Comparison of ENCODE assay signal across 9 mouse cellular contexts in the genomic region with DNA sequence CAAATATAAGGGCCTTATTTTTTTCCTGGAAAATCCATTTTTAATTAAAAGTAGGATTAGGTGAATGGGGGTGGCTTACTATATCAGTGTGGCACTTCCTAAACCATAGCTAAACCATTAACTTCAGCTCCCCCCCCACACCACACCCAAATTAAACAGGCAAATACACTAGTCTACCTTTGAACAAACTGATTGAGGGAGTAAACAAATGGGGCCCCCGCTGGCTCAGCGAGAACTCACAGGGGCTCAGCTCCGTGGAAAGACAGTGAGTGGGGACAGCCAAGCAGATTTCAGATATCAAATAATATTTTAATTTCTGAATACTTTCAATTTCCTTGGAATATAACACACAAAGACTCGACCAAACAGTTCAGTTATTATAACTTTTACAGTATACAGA. TPM values are rescaled to one million over a fixed set of nuclear protein-coding genes. Genes with fewer than 3 reads are reported as not detected.
DNase-seq lines count a peak whose midpoint lies in the region; ATAC-seq and TF ChIP-seq lines count a peak whose summit lies in the region.
"Had no signal": no experiment of that assay in that cellular context is flagged by ENCODE, and none has a peak within 500 bp of the region (broad histone marks: within the 10 kb centered on the region; RNA-seq: fewer than 3 reads in every experiment).

No protein-coding gene starts in this region.

- peaks cover 2% of the 10 kb centered on the region; the same call in 1 of the 2 replicates for H3K4me1 ChIP-seq in lung, adult 2 months (ENCODE audit: control insufficient read depth, insufficient read depth, low read length)
- H3K4me1 ChIP-seq in forebrain, postnatal 0 days (ENCODE audit: insufficient read depth): no peaks in the 10 kb centered on the region
- H3K4me1 ChIP-seq in limb, embryonic 12.5 days (replicated peaks): peaks cover 72% of the 10 kb centered on the region
- H3K4me1 ChIP-seq in stomach, embryonic 14.5 days (ENCODE audit: control insufficient read depth, insufficient read depth, low read length): peaks cover 20% of the 10 kb centered on the region; the same call in 1 of the 2 replicates

- no peak for TF ChIP-seq POLR2A in lung, adult 2 months (IDR thresholded peaks at IDR 0.05; ENCODE audit: borderline replicate concordance, extremely low read depth, low read depth, low read length)

- H3K9ac ChIP-seq in forebrain, postnatal 0 days: 0 out of 2 replicates have a peak overlapping the region, but pooled peaks have one; percentile 59
- H3K9ac ChIP-seq in limb, embryonic 12.5 days (replicated peaks): peak overlapping the region; percentile 95
- H3K9ac ChIP-seq in stomach, embryonic 14.5 days (replicated peaks; ENCODE audit: low read depth, low read length): peak overlapping the region; percentile 86

- peak overlapping the region; percentile 61 for H3K4me2 ChIP-seq in forebrain, postnatal 0 days (ENCODE audit: low read depth)
- peak overlapping the region; percentile 76 for H3K4me2 ChIP-seq in limb, embryonic 12.5 days
- peak overlapping the region; percentile 78 for H3K4me2 ChIP-seq in stomach, embryonic 14.5 days (replicated peaks; ENCODE audit: low read depth, low read length)

- H3K9me3 ChIP-seq in forebrain, postnatal 0 days (ENCODE audit: low read length): no peaks in the 10 kb centered on the region
- H3K9me3 ChIP-seq in limb, embryonic 12.5 days: no peaks in the 10 kb centered on the region
- H3K9me3 ChIP-seq in stomach, embryonic 14.5 days (ENCODE audit: control insufficient read depth, low read depth, low read length): no peaks in the 10 kb centered on the region

- WGBS in lung, adult 2 months: 27% methylated on average over 4 of the region's 4 CpGs
- 13% methylated on average over 4 of the region's 4 CpGs for WGBS in forebrain, postnatal 0 days
- 6% methylated on average over 4 of the region's 4 CpGs for WGBS in limb, embryonic 12.5 days
- 2% methylated on average over 4 of the region's 4 CpGs for WGBS in stomach, embryonic 14.5 days

- ATAC-seq in forebrain, postnatal 0 days: no peak
- no peak for ATAC-seq in limb, embryonic 12.5 days (ENCODE audit: insufficient number of reproducible peaks, insufficient read depth, low FRiP score, low TSS enrichment, low read depth)
- no peak for ATAC-seq in stomach, embryonic 14.5 days (ENCODE audit: insufficient number of reproducible peaks, insufficient read depth, low FRiP score, low read depth)
- no peak for ATAC-seq in granulocyte monocyte progenitor cell, adult 5-6 weeks (replicated peaks; ENCODE audit: poor library complexity, severe bottlenecking)

- no peaks in the 10 kb centered on the region for H3K36me3 ChIP-seq in forebrain, postnatal 0 days (ENCODE audit: insufficient read depth)
- H3K36me3 ChIP-seq in limb, embryonic 12.5 days: peaks cover 30% of the 10 kb centered on the region
- peaks cover 27% of the 10 kb centered on the region for H3K36me3 ChIP-seq in stomach, embryonic 14.5 days (ENCODE audit: control insufficient read depth, insufficient read depth, low read length)

- no peak overlapping the region for H3K27ac ChIP-seq in forebrain, postnatal 0 days (ENCODE audit: low read depth, low read length)
- peak overlapping the region; percentile 77; the same call in 1 of the 2 replicates for H3K27ac ChIP-seq in limb, embryonic 12.5 days
- H3K27ac ChIP-seq in stomach, embryonic 14.5 days (ENCODE audit: low read length): peak overlapping the region; percentile 98

- peak overlapping the region; percentile 15 for H3K4me3 ChIP-seq in lung, adult 2 months (replicated peaks; ENCODE audit: extremely low read depth, low read depth, low read length)
- H3K4me3 ChIP-seq in forebrain, postnatal 0 days (ENCODE audit: low read depth, low read length): peak overlapping the region; percentile 42
- H3K4me3 ChIP-seq in limb, embryonic 12.5 days (replicated peaks): peak overlapping the region; percentile 66
- peak overlapping the region; percentile 58 for H3K4me3 ChIP-seq in stomach, embryonic 14.5 days (ENCODE audit: low read depth, low read length)

- TF ChIP-seq CTCF in lung, adult 2 months (IDR thresholded peaks at IDR 0.05; ENCODE audit: insufficient read depth, low read length): no peak
- TF ChIP-seq CTCF in forebrain, postnatal 0 days (IDR thresholded peaks at IDR 0.05; ENCODE audit: low read depth): no peak

- DNase-seq in lung, adult 2 months: peak; percentile 28
- no peak for DNase-seq in lung, postnatal 10 days
- no peak for DNase-seq in forebrain, postnatal 0 days
- no peak for DNase-seq in layer of hippocampus, adult 18-20 months (ENCODE audit: low spot score in 2 of 2)
- no peak for DNase-seq in adrenal gland, postnatal 25 days
- DNase-seq: lung, postnatal 36 days had no signal

- peaks cover 42% of the 10 kb centered on the region for H3K27me3 ChIP-seq in forebrain, postnatal 0 days (ENCODE audit: insufficient read depth, low read length)
- peaks cover 24% of the 10 kb centered on the region for H3K27me3 ChIP-seq in limb, embryonic 12.5 days
- H3K27me3 ChIP-seq in stomach, embryonic 14.5 days (ENCODE audit: control insufficient read depth, insufficient read depth, low read length): no peaks in the 10 kb centered on the region

RNA-seq across cellular contexts. Expression of gene Nr2f2, which starts 13.4 kb away (rescaled TPM):
- polyA plus RNA-seq in lung, adult 2 months (2012; rRNA removed): 231 and 263 TPM in 2 replicates
- total RNA-seq in forebrain, postnatal 0 days (2014; rRNA removed): 23.7 and 49.9 TPM in 2 replicates
- polyA plus RNA-seq in forebrain, postnatal 0 days (2015; fragmentation: Nextera tagmentation; extraction: Ambion mirVana): 46.4 and 92.8 TPM in 2 replicates
- 71.8 and 76.9 TPM in 2 replicates for polyA plus RNA-seq in limb, embryonic 12.5 days (2016; fragmentation: Nextera tagmentation; extraction: Ambion mirVana)
- polyA plus RNA-seq in stomach, embryonic 14.5 days (2014; fragmentation: Nextera tagmentation; extraction: Ambion mirVana): 106 and 111 TPM in 2 replicates
- 10 to 100 TPM; 40.8 to 55.2 TPM for total RNA-seq in layer of hippocampus, adult 18-20 months (2021)
- 101 and 117 TPM in 2 replicates for total RNA-seq in adrenal gland, postnatal 25 days (2021)
- not detected in 2 replicates for total RNA-seq in granulocyte monocyte progenitor cell, adult 5-6 weeks (2014; fragmentation: Nextera tagmentation)
- total RNA-seq in granulocyte monocyte progenitor cell, adult 5-6 weeks (2017): not detected in 2 replicates

Comparison
In these comparisons a context has a peak if more than half of its experiments do, and no peak if none do; other contexts are left out.
1. H3K4me3 ChIP-seq: peak in every context shown above with its lines; median percentile 66 in limb, embryonic 12.5 days; 58 in stomach, embryonic 14.5 days; 42 in forebrain, postnatal 0 days; 15 in lung, adult 2 months.
2. RNA of gene Nr2f2, which starts 13.4 kb away (total RNA-seq): 101 to 117 TPM in adrenal gland, postnatal 25 days, 40.8 to 55.2 TPM in layer of hippocampus, adult 18-20 months and 23.7 to 49.9 TPM in forebrain, postnatal 0 days; not detected in granulocyte monocyte progenitor cell, adult 5-6 weeks; every median in the first group is over 10 times any median in the second.
3. Peak in every context shown above with its lines, with median percentiles within 50 percentile points of each other: H3K4me2 ChIP-seq and H3K9ac ChIP-seq.